Mouse (Mus musculus) brain, embryonic 14.5 days (tissue): ENCODE measurements around the gene Thbs3. TPM values are rescaled to one million over a fixed set of nuclear protein-coding genes. Genes with fewer than 3 reads are reported as not detected.
A peak's percentile ranks its signal among the peaks of the same experiment; 100 is the strongest.
"Not testable (repeated sequence)": the region's sequence is repeated elsewhere in the genome, so short reads cannot be mapped to it uniquely, and the experiment has no call there.

Source experiments
- DNase-seq: peaks from one replicate; pipeline ENCODE4 v3.0.0-alpha.2; 2011; ENCODE audit warnings: low read depth
- CTCF ChIP-seq: fragments of 200-500 bp; IDR thresholded peaks from 2 replicates; pipeline ENCODE4 v1.5.1; 2012; ENCODE audit warnings: inconsistent platforms, mild to moderate bottlenecking, moderate library complexity, borderline replicate concordance; ENCODE audit not compliant: insufficient read depth, insufficient read length; ENCODE audit errors: extremely low read depth
- POLR2A ChIP-seq: fragments of 200-500 bp; IDR thresholded peaks from 2 replicates; pipeline ENCODE4 v1.6.1; 2012; ENCODE audit warnings: mild to moderate bottlenecking, inconsistent platforms, borderline replicate concordance; ENCODE audit not compliant: poor library complexity, insufficient read depth, insufficient read length, severe bottlenecking; ENCODE audit errors: extremely low read depth
- polyA plus RNA-seq: library from polyadenylated mRNA; depleted of rRNA; stranded (reverse); fragments of >200 nt; gene quantifications from 2 replicates; pipeline ENCODE4 v1.2.3, GENCODE M21; 2012

Gene Thbs3
- polyA plus RNA-seq, 1 experiment = 117 TPM

GRCm38 (mm10) chr3:89206695-89207094 is 8.3 kb upstream of the Thbs3 start:
- no peak for DNase-seq
- TF ChIP-seq POLR2A (no peak), CTCF (no peak)

GRCm38 (mm10) chr3:89208075-89208657 is 6.8 kb upstream of the Thbs3 start:
- TF ChIP-seq POLR2A (no peak), CTCF (no peak)
- no peak for DNase-seq

- no peak for TF ChIP-seq POLR2A
- no peak for TF ChIP-seq CTCF
These were observed 6.2 kb upstream of the Thbs3 start for GRCm38 (mm10) chr3:89208736-89209135.

GRCm38 (mm10) chr3:89209731-89210130 is 5.2 kb upstream of the Thbs3 start:
- no peak for DNase-seq
- TF ChIP-seq CTCF (no peak), POLR2A (no peak)

More at GRCm38 (mm10) chr3:89208736-89209135, 6.2 kb upstream of the Thbs3 start:
- DNase-seq = no peak

- no peak for TF ChIP-seq POLR2A
- TF ChIP-seq CTCF = no peak
These were observed 4.8 kb upstream of the Thbs3 start for GRCm38 (mm10) chr3:89210162-89210561.

GRCm38 (mm10) chr3:89210731-89211130 is 4.2 kb upstream of the Thbs3 start:
- TF ChIP-seq CTCF (no peak), POLR2A (no peak)
- no peak for DNase-seq

More at GRCm38 (mm10) chr3:89210162-89210561, 4.8 kb upstream of the Thbs3 start:
- no peak for DNase-seq

GRCm38 (mm10) chr3:89213803-89214530 is 1.0 kb upstream of the Thbs3 start:
- DNase-seq = peak; percentile 98
- TF ChIP-seq CTCF = no peak
- TF ChIP-seq POLR2A = peak; percentile 75

- TF ChIP-seq POLR2A = no peak
- TF ChIP-seq CTCF = peak; percentile 90
These were observed 873 bp downstream of the Thbs3 start for GRCm38 (mm10) chr3:89215853-89216252.

GRCm38 (mm10) chr3:89216407-89216806 is 1.4 kb downstream of the Thbs3 start:
- DNase-seq = not testable (repeated sequence)

More at GRCm38 (mm10) chr3:89215853-89216252, 873 bp downstream of the Thbs3 start:
- DNase-seq = peak; percentile 96

GRCm38 (mm10) chr3:89218271-89218670 is 3.3 kb downstream of the Thbs3 start:
- DNase-seq = no peak
- TF ChIP-seq CTCF (no peak), POLR2A (no peak)

GRCm38 (mm10) chr3:89219546-89219945 is 4.6 kb downstream of the Thbs3 start:
- TF ChIP-seq CTCF = no peak
- no peak for DNase-seq

GRCm38 (mm10) chr3:89221167-89221566 is 6.2 kb downstream of the Thbs3 start:
- TF ChIP-seq POLR2A (no peak), CTCF (no peak)
- DNase-seq = no peak
